Mouse (Mus musculus) hindbrain, postnatal 0 days (tissue): ENCODE data around the gene Rnf185. TPM values are rescaled to one million over a fixed set of nuclear protein-coding genes. Genes with fewer than 3 reads are reported as not detected.

ENCODE experiments used
- ATAC-seq: fragments of 200-750 bp; cut with Nextera tagmentation; 2 replicates; pipeline ENCODE4 v1.8.0; 2017; ENCODE audit warnings: mild to moderate bottlenecking, moderate TSS enrichment, moderate library complexity
- DNase-seq: peaks from one replicate; pipeline ENCODE4 v3.0.0-alpha.2; 2015; ENCODE audit warnings: low spot score
- H3K27ac ChIP-seq: fragments of 300-500 bp; sonication (generic); 2 replicates; pipeline ENCODE4 v1.5.1; 2014; ENCODE audit warnings: mild to moderate bottlenecking
- H3K27me3 ChIP-seq: fragments of 300-500 bp; sonication (generic); 2 replicates; pipeline ENCODE4 v1.6.1; 2014; ENCODE audit warnings: low read length, mixed read lengths; ENCODE audit not compliant: insufficient read depth
- H3K36me3 ChIP-seq: fragments of 300-500 bp; sonication (generic); 2 replicates; pipeline ENCODE4 v1.6.1; 2014; ENCODE audit warnings: low read length, mixed read lengths; ENCODE audit not compliant: insufficient read depth
- H3K4me1 ChIP-seq: fragments of 300-500 bp; sonication (generic); 2 replicates; pipeline ENCODE4 v1.6.1; 2014; ENCODE audit warnings: antibody characterized with exemption, low read length, mixed read lengths; ENCODE audit not compliant: insufficient read depth
- H3K4me2 ChIP-seq: fragments of 300-500 bp; sonication (generic); 2 replicates; pipeline ENCODE4 v1.6.1; 2014; ENCODE audit warnings: low read depth, mild to moderate bottlenecking, low read length, moderate library complexity, mixed read lengths
- H3K4me3 ChIP-seq: fragments of 300-500 bp; sonication (generic); 2 replicates; pipeline ENCODE4 v1.5.1; 2014; ENCODE audit warnings: low read length
- H3K9ac ChIP-seq: fragments of 300-500 bp; sonication (generic); replicated peaks from 2 replicates; pipeline ENCODE4 v1.6.1; 2014; ENCODE audit warnings: mild to moderate bottlenecking, low read length, moderate library complexity, mixed read lengths
- H3K9me3 ChIP-seq: fragments of 300-500 bp; sonication (generic); 2 replicates; pipeline ENCODE4 v1.6.1; 2016; ENCODE audit warnings: low read length, mixed read lengths
- CTCF ChIP-seq: IDR thresholded peaks from 2 replicates; pipeline ENCODE4 v1.5.1; 2016; ENCODE audit warnings: antibody characterized with exemption, control low read depth, low read depth
- WGBS: fragments of 180-500 bp; shearing (Covaris S2); extraction: QIAGEN DNeasy Blood & Tissue Kit; methylation state at CpG from one replicate; pipeline ENCODE4 v1.1.7; 2014; 5-methylcytosine and 5-hydroxymethylcytosine counted together
- polyA plus RNA-seq: library from polyadenylated mRNA; unstranded; fragments of >200 nt; fragmentation: Nextera tagmentation; extraction: Ambion mirVana; gene quantifications from 2 replicates; pipeline ENCODE4 v1.2.1, GENCODE M21; 2015
- total RNA-seq: library from RNA; depleted of rRNA; stranded (reverse); fragments of >200 nt; gene quantifications from 2 replicates; pipeline ENCODE4 v1.2.3, GENCODE M21; 2014

Rnf185 gene
- total and polyA plus RNA-seq, 2 experiments from 2014 or later: 36.1 to 36.6 TPM

DNA sequence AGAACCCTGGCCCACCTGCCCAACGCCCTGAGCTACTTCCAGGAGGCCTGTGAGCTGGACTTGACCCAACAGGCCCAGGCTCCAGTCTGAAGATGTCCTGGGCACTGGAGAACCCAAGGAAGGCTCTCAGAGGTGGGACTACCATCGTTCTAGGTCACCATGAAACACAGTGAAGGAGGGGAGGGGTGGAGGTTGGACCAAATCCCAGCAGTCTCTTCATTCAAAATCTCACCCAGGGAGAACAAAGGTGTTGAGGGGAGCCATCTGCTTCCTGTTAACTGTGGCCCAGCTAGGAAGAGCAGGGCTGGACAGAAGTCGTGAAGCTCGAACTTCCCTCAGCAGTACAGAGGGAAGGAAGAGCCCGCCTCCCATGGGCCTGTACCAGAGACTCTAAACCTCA lies 62.2 kb downstream of the Rnf185 start:
- Histone ChIP-seq H3K36me3 (no peaks in the 10 kb centered on the region), H3K4me2 (no peak overlapping the region), H3K9ac (no peak overlapping the region), H3K4me3 (no peak overlapping the region), H3K9me3 (no peaks in the 10 kb centered on the region), H3K27me3 (no peaks in the 10 kb centered on the region), H3K27ac (no peak overlapping the region), H3K4me1 (no peaks in the 10 kb centered on the region)
- TF ChIP-seq CTCF: no peak
- ATAC-seq: no peak
- 72% methylated on average over 5 of the region's 5 CpGs for WGBS
- DNase-seq: no peak

GRCm38 (mm10) chr11:3387482-3388196 lies 64.5 kb downstream of the Rnf185 start:
- Histone ChIP-seq H3K27me3 (no peaks in the 10 kb centered on the region), H3K36me3 (no peaks in the 10 kb centered on the region), H3K4me2 (no peak overlapping the region), H3K4me1 (no peaks in the 10 kb centered on the region), H3K27ac (0 out of 2 replicates have a peak overlapping the region, but pooled peaks have one; percentile 11), H3K9ac (no peak overlapping the region), H3K4me3 (no peak overlapping the region), H3K9me3 (no peaks in the 10 kb centered on the region)
- WGBS: 80% methylated on average over 6 of the region's 6 CpGs
- 0 out of 2 replicates have a peak, but pooled peaks have one; percentile 27 for ATAC-seq
- no peak for DNase-seq
- no peak for TF ChIP-seq CTCF

DNA sequence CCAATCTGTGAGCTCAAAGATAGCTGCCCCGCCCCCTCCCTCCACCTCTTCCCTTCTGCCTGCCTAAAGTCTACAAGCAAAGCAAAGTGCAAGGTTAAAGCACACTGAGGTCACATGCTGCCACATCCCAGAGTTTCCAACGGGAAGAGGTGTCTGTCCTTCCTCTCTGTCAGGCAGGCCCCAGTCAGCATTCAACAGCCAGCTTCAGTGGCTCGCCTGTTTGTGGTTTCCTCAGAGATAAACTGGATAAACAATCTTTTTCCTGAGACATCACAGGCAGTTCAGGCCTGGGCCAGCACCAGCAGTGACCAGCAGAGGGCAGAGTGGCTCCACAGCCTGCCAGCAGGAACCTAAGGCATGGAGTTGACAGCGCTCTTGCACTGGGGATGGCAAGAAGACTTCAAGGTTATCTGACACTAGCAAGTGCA lies 65.2 kb downstream of the Rnf185 start:
- Histone ChIP-seq H3K4me2 (no peak overlapping the region), H3K4me3 (no peak overlapping the region), H3K4me1 (no peaks in the 10 kb centered on the region), H3K27me3 (no peaks in the 10 kb centered on the region), H3K9ac (no peak overlapping the region), H3K27ac (0 out of 2 replicates have a peak overlapping the region, but pooled peaks have one; percentile 11), H3K9me3 (no peaks in the 10 kb centered on the region), H3K36me3 (no peaks in the 10 kb centered on the region)
- peak; percentile 88 for ATAC-seq
- peak; percentile 89 for DNase-seq
- 22% methylated on average over 4 of the region's 4 CpGs for WGBS
- TF ChIP-seq CTCF: peak; percentile 100

GRCm38 (mm10) chr11:3382602-3383594 lies 69.3 kb downstream of the Rnf185 start:
- Histone ChIP-seq H3K4me1 (no peaks in the 10 kb centered on the region), H3K9me3 (no peaks in the 10 kb centered on the region), H3K27ac (0 out of 2 replicates have a peak overlapping the region, but pooled peaks have one; percentile 22), H3K4me3 (no peak overlapping the region), H3K27me3 (no peaks in the 10 kb centered on the region), H3K36me3 (no peaks in the 10 kb centered on the region), H3K4me2 (no peak overlapping the region), H3K9ac (no peak overlapping the region)
- no peak for ATAC-seq
- no peak for DNase-seq
- WGBS: 75% methylated on average over 5 of the region's 5 CpGs
- TF ChIP-seq CTCF: no peak

- Histone ChIP-seq H3K4me1 (no peaks in the 10 kb centered on the region), H3K27ac (no peak overlapping the region), H3K9ac (no peak overlapping the region), H3K27me3 (no peaks in the 10 kb centered on the region), H3K9me3 (no peaks in the 10 kb centered on the region), H3K4me3 (no peak overlapping the region), H3K4me2 (no peak overlapping the region), H3K36me3 (no peaks in the 10 kb centered on the region)
- WGBS: 91% methylated on average over 6 of the region's 6 CpGs
- ATAC-seq (no peak), DNase-seq (no peak)
- TF ChIP-seq CTCF: no peak
Observed at GRCm38 (mm10) chr11:3381148-3381814, 70.9 kb downstream of the Rnf185 start.

DNA sequence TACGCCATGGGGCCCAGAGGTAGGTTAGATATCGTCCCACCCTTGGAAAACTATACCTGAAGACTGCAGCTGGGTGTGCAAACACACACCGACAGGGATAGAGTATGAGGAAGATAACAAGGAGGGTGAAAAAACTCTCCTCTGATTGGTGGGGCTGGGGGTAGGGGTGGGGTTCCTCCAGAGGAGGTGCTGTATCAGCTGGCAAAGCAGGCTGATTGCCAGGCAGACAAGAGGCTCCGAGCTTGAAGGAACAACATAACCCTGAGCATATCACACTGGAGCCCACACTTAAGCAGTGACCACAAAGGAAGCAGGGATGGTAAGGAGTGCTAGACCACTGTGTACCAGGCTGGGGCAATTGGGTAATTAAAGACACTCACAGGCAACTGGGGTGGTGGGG lies 72.7 kb downstream of the Rnf185 start:
- Histone ChIP-seq H3K4me2 (no peak overlapping the region), H3K4me1 (peaks cover under 1% of the 10 kb centered on the region; the same call in 1 of the 2 replicates), H3K27ac (no peak overlapping the region), H3K27me3 (no peaks in the 10 kb centered on the region), H3K9ac (no peak overlapping the region), H3K36me3 (no peaks in the 10 kb centered on the region), H3K4me3 (no peak overlapping the region), H3K9me3 (no peaks in the 10 kb centered on the region)
- WGBS: 83% methylated on average over 4 of the region's 4 CpGs
- ATAC-seq (no peak), DNase-seq (no peak)
- no peak for TF ChIP-seq CTCF
